Mouse (Mus musculus) c-Kit-negative CD71-positive TER-119-positive erythroid progenitor cells, embryonic 14.5 days (primary cell): ENCODE measurements around the gene Pdss2.

Source experiments
- DNase-seq: peaks from one replicate; pipeline ENCODE4 v3.0.0-alpha.2; 2013; ENCODE audit warnings: low read depth, low spot score

Pdss2 gene

DNA sequence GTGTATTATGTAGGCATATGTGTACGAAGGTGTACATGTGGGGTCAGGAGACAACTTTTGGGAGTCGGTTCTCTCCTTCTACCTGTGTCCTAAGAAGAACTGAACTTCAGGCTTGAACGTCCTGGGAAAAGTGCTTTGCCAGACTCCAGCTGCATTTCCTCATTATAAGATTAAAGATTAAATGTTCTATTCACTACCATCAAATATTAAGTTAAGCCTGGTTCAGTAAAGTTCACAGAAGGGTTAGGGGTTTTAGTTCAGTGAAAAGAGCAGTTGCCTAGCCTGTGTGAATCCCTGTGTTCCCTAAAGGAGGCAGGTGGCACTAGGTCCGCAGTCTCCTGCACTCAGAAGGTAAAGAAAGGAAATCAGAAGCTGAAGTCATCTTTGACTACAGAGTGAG is 213.0 kb downstream of the Pdss2 start:
- DNase-seq = no peak

DNA sequence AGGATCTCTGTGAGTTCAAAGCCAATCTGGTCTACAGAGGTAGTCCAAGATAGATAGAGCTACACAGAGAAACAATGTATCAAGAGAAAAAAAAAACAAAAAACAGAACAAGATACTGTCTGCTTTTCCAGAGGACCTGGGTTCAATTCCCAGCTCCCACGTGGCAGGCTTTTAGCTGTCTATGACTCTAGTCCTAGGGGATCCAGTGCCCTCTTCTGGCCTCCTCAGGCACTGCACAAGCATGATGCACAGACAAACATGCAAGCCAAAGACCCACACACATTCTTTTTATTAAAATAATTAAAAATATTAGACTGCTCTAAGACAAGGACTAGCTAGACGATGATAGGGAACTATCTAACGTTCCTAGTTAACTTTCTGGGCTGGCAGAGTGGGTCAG is 214.5 kb downstream of the Pdss2 start:
- no peak for DNase-seq

DNA sequence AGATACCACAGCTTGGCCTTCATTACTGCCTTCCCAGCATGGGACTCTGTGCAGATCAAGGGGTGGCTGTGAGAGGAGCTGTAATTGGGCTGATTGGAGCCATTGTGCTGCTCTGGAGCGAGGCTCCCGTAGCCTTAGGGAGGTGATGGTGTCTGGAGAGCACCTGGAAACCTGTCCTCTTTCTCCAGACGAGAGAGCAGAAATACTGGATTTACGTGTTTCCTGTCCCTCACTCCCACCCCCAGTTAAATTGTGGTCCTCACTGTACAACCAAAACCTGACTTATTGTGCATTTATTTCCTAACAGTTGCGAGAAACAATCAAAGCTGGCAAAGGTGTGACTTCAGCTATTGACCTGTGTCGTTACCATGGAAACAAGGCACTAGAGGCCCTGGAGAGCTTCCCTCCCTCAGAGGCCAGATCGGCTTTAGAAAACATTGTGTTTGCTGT is 218.2 kb downstream of the Pdss2 start:
- no peak for DNase-seq

DNA sequence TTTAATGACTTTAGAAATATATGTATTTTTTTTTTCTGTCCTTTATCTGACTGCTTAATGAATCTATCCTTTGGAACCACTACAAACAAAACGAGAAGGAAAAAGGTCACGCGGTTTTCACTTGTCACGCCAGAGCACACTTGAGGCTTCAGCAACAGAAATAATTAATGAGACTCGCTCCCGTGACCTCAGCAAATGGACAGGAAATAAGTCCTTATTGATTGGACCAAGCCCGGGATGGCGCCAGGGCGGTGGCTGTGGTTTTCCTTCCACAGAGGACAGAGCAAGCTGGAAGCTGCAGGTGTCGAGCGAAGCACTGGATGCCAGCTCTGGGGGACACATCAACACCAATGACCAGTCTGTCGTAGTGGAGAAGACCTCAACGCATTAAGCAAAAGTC is 218.8 kb downstream of the Pdss2 start:
- DNase-seq = no peak

DNA sequence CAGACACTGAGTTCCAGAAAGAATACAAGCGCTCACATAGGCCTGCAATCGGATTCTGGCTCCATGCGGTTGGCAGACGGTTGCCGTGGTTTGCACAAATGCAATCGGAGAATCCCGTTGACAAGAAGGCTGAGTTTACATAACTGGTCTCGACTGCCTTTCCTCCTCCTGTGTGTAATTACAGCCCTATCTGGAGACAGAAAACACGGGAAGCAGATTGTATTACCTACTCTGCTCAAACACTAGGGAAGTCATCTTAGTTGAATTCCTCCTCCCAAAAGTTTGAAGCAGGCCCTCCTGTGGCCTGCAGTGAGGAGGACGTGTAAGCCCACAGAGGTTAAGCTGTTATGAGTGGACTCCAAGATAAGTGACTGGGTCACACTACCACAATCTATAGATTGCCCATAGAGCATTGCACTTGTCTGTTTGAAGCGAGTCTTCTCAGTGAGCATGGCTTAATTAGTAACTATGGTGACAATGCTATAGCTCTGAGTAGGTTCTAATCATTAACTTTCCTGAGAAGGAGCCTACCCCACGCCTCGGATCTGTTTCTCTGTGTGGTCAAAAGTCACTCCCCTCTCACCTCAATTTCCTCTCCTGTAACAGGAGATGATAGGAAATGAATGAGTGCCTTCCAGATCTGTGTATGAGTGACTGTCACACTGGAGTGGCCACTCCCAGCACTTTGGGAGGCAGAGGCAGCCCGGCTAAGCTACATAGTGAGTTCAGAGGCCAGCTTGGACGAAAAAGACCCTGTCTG is 219.9 kb downstream of the Pdss2 start:
- no peak for DNase-seq

DNA sequence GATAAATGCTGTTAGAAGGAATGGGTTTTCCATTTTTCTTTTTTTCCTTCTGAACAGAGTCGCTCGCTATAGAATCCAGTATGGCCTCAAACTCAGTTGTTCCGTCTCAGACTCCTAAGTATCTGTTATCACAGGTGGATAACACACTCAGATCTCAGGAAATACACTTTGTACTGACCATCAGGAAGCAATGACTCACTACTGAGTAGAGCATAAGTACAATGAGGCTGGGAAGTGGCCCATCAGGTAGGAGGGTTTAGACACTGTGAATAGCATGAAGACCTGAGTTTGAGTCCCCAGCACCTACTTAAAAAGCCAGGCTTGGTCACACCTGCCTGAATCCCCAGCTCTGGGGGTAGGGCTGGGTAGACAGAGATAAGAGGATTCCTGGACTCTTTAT is 227.4 kb downstream of the Pdss2 start:
- DNase-seq = no peak

DNA sequence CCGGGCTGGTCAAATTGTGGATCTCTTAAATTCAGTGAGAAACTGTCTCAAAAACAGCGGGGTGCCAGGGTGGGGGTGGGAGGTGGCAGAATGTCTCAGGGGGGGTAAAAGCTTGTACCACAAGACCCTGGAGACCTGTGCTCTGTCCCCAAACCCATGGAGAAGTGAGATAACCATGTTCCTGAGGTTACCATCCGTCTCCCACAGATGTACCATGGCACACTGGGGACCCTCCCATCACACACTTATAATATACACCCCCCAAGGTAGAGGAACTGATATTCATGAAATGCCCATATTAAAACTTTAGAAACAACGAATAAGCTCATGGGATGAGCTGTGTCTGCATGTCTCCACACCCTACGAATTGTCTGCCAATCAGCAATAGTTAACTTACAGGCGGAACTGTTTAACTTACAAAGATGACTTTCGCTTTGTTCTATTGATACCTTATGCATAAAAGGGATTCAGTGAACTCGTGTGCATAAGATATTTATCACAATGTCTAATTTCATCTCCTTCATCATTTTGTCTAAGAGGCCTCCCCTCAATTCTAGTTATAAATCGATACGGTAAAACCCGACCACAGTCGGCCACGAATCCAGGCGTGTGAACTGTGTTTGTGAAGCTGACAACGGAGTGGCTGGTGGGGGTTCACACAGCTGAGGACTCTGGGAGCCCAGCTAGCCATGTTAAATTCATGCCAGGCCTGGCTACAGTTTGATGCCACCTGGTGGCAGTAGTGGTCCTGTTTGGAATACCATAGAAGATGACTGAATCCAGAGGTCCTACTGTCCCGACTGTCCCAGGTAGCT is 230.8 kb downstream of the Pdss2 start:
- DNase-seq = no peak

DNA sequence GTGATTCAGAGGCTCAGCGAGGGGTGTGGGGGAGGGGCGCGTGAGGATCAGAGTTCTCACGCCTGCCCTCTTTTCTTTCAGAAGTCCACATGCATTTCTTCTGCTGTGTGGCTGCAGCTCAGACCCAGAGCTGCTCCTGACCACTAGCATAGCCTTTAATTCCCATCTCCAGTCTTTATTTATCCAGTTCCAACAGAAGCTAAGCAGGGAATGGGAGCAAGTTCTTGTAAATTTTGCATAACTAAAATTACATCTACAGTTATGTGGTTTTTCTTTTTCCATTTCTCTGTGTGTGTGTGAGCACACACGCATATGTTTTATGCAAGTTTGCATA is 231.3 kb downstream of the Pdss2 start:
- no peak for DNase-seq

DNA sequence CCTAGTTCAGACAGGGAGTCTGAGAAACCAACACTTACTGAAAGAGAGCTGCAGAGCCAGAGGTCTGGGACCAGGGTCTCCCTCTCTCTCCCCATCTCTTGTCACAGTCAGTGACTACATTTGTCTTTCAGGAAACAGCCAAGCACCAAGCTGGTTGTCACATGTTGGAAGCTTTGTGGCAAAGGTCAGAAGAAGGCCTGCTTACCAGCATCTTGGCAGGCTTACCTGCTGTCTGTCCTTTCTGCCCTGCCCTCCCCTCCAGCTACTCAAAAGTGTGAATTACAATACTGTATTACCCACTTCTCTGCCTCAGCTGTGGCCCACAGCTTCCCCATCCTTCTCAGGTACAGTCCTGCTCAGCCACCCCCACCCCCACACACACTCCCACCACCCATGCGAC is 232.9 kb downstream of the Pdss2 start:
- no peak for DNase-seq

DNA sequence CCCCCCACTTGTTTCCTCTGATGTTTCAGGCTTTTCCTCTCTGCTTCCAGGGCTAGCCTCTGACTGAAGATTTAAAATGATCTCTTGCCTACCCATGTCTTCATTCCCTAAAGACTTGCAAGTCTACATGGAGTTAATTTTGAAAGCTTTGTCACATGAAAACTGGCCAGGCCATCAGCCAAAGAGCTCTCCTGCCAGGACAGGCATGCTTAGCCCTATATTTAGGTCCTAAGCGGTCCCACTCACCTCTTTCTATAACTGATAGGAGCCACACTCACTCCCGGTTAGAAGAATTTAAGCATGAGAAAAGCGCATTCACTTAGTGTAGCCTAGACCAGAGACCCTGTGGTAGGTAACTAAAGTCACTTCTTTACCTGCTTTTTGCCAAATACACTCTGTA is 233.4 kb downstream of the Pdss2 start:
- DNase-seq = no peak

DNA sequence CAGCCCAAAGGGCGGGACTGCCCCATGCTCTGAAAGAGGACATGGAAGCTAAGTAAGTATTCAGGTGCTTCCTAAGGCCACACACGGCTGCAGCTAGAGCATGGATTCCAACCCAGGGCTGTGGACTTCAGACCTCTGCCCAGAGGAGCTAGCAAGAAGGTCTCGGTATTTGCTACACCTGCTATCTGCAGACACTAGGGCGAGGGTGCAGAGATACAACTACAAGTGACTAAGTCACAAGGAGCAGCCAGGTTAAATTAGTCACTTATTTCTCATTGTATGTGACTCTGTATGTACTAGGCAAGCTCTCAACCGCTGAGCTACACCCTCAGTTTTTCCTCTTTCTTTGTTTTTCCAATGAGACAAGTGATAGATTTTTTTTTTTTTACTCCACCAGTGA is 241.5 kb downstream of the Pdss2 start:
- DNase-seq = no peak

DNA sequence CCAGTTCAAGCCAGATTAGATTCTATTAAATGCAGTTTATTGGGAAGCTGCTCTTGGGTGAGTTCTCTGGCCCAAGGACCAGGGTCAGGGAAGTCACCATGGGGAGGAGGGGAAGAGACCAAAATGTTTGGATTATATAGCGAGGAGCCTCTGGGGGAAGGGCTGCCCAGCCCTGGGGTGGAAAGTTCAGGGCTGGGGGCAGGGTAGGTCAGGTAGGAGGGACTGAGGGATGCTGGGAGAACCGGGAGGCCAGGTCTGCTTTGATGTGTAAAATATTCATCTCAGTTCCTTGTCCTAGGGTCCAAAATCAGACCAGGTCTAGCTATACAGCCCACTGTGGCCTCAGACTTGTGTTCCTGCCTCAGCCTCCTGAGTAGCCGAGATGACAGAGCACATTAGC is 241.9 kb downstream of the Pdss2 start:
- DNase-seq = no peak

DNA sequence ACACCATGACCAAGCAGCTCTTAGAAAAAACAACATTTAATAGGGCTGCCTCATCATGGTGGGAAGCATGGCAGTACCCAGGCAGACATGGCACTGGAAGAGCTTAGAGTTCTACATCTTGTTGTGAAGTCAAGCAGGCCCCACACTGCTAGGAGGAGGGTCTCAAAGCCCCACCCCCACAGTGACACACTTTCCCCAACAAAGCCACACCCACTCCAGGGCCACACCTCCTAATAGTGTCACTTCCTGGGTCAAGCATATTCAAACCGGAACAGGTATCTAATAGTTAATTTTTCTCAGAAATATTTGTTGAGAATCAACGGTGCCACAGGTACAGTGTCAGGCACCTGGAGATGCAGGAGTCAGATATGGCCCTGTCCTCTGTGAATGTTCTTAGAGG is 244.9 kb downstream of the Pdss2 start:
- no peak for DNase-seq

DNA sequence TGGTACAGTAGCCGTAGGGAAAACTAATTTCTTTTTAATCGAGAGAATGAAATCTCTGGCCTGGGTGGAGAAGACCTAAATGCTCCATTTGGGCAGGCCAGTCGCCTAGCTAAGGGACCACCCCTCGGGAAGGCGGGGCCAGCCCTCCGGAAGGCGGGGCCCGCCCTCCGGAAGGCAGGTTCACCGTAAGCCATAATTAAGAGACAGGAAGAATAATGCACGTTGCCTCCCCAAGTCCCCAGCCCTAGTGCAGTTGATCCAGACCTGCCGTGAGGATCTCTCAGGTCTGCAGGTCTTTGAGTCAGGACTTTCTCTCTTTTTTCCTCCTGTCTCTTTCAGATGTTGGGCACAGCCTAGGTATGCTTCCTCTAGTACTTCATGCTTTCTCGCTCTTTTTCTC is 246.4 kb downstream of the Pdss2 start:
- DNase-seq = no peak

DNA sequence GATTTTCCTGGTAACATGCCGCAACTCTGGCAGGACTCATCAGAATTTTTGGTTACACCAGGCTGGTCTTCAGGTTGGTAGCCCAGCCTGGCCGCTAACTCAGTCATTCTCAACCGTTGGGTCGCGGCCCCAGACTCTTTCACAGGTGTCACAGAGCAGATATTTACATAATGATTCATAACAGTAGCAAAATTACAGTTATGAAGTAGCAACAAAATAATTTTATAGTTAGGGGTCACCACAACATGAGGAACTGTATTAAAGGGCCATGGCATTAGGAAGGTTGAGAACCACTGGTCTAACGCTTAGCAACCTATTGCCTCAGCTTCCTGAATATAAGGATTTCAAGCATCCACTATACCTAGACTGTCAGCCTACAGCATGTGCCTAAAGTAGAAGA is 247.0 kb downstream of the Pdss2 start:
- DNase-seq = no peak

DNA sequence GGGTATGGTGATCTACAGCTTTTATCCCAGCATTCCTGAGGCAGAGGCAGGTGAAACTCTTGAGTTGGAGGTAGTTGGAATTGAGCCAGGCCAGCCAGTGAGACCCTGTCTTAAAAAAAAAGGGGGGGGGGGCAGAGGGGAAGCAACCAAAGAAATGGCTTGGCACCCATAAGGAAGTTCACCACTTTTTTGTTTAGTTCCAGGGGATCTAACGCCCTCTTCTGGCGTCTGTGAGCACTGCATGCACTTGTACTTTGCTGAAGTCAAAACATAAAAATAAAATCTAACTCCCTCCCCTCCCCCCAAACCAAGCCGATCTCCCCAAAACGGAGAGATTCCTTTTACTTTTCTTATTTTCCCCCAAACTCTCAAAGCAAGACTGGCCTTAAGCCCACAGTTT is 254.1 kb downstream of the Pdss2 start:
- DNase-seq = no peak

DNA sequence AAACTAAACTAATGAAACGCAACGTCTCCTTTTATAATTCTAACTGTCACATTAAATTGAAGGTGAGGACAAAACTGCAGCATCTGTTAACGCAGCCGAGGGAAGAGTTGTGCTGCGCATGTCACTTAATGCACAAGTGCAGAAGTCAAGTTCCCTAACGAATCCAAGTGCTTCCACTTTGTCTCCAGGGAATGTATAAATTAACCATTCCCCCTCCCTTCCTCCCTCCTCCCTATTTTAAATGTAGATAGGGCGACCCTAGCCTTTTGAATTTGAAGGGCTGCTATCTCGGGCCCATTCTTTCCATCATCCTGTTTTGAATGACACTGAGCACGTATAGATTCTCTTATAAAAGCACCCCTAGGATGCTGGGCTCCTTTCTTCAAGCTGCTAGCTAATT is 256.2 kb downstream of the Pdss2 start:
- DNase-seq = no peak

DNA sequence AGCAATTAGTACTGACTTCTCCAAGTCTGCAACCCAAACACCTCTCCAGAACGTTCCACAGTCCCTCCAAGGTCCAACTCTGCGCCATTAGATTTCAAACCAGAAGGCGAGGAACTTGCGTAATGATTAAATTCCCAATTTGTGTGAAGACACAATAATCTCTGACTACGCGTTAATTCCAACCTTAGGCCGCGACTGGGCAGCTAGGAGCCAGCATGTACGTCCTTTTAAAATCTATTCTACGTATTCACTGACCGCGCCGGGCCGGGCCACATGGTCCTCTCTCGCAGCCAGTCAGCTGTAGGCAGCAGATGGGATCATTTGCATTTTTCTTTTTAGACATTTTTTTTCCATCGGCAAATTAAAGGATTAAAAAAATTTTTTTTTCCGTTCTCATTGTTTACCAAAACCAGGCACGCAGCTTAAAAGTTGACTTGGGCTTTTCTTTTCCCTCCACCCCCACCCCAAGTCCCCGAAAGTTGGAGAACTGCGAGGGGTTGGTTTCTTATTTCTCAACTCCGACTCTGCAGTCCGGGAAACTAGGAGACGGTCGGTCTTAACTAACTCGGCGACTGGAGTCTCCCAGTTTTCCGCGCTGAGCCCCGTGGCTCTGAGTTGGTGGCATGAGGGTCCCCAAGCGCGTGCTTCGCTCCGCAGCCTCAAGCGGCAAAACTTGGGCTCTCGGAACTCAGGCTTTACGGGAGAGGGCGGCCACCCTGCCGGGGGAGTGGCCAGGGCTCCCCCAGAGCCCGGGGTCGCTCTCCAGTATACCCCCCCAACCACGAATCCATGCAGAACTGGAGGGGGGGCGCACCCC is 256.8 kb downstream of the Pdss2 start:
- DNase-seq = no peak

DNA sequence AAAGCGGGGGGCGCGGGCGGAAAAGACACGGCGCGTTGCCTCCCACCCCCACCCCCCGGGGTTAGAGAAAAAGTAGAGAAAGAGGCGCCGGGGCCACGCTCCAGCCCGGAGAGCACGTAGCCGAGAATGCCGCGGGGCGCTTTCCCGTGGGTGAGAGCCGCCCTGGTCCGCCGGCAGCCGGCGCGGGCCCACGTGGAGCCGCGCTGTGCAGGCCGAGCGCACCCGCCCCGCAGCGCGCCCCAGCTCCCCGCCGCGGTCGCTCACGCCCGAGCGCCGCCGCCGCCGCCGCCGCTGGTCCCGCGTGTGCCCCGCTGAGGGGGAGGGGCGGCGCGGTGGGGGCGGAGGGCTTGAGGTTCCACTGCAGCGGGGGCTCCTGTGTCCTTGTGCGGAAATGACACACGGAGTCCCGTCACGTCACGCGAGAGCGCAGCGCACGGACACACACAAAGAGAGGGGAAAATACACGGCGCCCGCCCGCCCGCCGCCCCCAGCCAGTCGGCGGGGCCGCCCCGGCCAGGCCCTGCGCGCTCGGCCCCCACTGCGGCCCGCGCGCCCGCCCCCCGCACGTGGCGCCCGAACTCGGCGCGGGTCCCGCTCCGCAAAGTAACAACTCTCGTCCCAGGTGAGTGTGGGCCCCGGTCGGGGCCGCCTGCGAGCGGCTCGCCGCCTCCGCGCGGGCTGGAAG is 257.6 kb downstream of the Pdss2 start, which contains the start of gene Bend3:
Bend3 (plus strand) TSS at position 81 of the 685 bp plus-strand sequence.
- no peak for DNase-seq

DNA sequence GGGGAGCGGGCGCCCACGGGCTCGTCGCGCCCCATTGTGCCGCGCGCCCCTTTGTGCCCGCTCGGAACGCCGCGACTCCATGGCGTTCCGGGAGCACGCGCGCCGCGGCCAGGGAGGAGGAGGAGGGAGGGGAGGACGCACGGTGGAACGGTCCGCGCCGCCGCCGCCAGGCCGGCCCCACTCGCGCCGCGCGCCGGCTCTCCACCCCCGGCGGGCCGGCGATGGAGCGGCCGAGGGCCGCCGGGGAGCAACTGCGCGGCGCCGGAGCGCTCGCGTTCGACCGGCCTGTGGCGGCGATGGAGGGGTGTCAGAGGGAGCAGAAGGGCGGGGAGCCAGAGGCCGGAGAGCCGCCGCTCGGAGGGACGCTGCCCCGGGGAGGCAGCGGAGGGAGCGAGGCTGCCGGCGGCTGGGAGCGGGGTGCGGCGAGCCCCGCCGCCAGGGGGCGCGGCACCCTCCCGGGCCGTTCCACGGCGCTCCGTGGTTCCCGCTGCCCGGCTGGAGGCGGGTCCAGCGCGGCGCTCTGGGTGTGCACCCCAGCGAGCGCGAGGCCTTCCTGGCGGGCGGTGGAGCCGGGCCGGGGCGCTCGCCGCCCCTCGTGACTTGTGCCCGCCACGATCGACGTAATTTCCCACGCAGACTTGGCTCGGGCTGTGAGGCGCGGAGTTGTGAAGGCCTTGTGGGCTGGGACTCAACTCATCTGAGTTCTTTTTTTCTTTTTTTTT is 258.3 kb downstream of the Pdss2 start:
- DNase-seq = peak; percentile 80

DNA sequence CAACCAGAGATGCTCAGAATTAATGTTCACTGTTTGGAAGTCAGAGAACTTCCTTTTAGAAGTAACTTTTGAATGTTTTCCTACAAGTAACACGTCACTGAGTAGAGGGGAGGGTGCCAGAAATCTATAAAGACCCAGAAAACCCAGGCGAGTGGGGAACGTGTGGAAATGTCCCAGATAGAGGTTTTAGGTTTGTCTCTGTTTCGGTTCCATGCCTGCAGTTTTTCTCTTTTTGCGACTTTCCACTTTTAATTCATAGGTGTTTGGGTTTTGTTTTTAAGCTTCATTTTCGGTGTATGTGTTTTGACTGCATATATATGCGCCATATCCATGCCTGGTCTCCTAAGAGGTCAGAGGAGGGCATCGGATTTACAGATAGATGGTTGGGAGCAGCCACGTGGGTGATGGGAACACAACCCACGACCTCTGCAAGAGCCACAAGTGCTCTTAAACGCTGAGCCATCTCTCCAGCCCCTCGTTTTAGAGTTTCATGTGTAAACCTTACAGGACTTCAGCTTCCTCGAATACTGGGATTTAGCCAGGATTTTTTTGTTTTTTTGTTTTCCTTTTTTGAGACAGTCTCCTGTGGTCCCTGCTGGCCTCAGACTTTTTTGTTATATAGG is 259.1 kb downstream of the Pdss2 start:
- DNase-seq = no peak
